Mouse (Mus musculus) liver, embryonic 16.5 days (tissue): ENCODE results near the gene Fgfbp3. TPM values are rescaled to one million over a fixed set of nuclear protein-coding genes. Genes with fewer than 3 reads are reported as not detected.

Experiments used
- ATAC-seq: fragments of 200-750 bp; cut with Nextera tagmentation; 2 replicates; pipeline ENCODE4 v1.8.0; 2017; ENCODE audit warnings: low read depth, mild to moderate bottlenecking, moderate number of reproducible peaks, moderate library complexity
- H3K27ac ChIP-seq: fragments of 300-500 bp; sonication (generic); 2 replicates; pipeline ENCODE4 v1.5.1; 2014; ENCODE audit warnings: mild to moderate bottlenecking, low read length
- H3K27me3 ChIP-seq: fragments of 300-500 bp; sonication (generic); 2 replicates; pipeline ENCODE4 v1.6.1; 2014; ENCODE audit warnings: low read depth, low read length, mixed read lengths; ENCODE audit not compliant: control insufficient read depth, insufficient read depth
- H3K36me3 ChIP-seq: fragments of 300-500 bp; sonication (generic); 2 replicates; pipeline ENCODE4 v1.6.1; 2014; ENCODE audit warnings: mild to moderate bottlenecking; ENCODE audit not compliant: control insufficient read depth, insufficient read depth
- H3K4me1 ChIP-seq: fragments of 300-500 bp; sonication (generic); 2 replicates; pipeline ENCODE4 v1.6.1; 2014; ENCODE audit warnings: low read depth, low read length, mixed read lengths; ENCODE audit not compliant: control insufficient read depth
- H3K4me2 ChIP-seq: fragments of 300-500 bp; sonication (generic); 2 replicates; pipeline ENCODE4 v1.6.1; 2014; ENCODE audit warnings: low read depth, low read length, mixed read lengths
- H3K4me3 ChIP-seq: fragments of 300-500 bp; sonication (generic); 2 replicates; pipeline ENCODE4 v1.5.1; 2014; ENCODE audit warnings: low read depth, mild to moderate bottlenecking, low read length
- H3K9ac ChIP-seq: fragments of 300-500 bp; sonication (generic); 2 replicates; pipeline ENCODE4 v1.6.1; 2014; ENCODE audit warnings: low read depth, low read length
- H3K9me3 ChIP-seq: fragments of 300-500 bp; sonication (generic); replicated peaks from 2 replicates; pipeline ENCODE4 v1.6.1; 2016; ENCODE audit warnings: low read length; ENCODE audit not compliant: control insufficient read depth
- WGBS: fragments of 180-500 bp; shearing (Covaris S2); extraction: QIAGEN DNeasy Blood & Tissue Kit; methylation state at CpG from one replicate; pipeline ENCODE4 v1.1.7; 2014; ENCODE audit not compliant: insufficient replicate concordance; 5-methylcytosine and 5-hydroxymethylcytosine counted together
- polyA plus RNA-seq: library from polyadenylated mRNA; unstranded; fragments of >200 nt; fragmentation: Nextera tagmentation; extraction: Ambion mirVana; gene quantifications from 2 replicates; pipeline ENCODE4 v1.2.1, GENCODE M21; 2015

Gene Fgfbp3
- polyA plus RNA-seq, 1 experiment from 2014 or later: 0.65 TPM

DNA sequence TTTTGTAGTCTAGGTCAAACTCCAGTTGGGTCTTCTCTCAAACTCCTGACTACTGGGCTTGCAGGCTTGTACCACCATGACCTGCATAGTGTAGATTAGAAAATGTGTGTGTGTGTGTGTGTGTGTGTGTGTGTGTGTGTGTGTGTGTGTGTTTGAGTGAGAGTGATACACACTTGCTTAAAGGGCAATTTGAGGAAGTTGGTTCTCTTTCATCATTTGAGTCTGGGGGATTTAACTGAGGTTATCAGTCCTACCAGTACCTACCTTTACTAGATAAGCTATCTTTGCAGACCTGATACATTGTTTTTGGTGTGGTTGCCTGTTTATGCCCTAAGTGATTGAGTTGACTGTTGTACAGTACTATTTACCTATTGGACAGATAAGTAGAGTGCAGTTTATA, 12.7 kb upstream of the Fgfbp3 start:
- Histone ChIP-seq H3K4me3 (no peak overlapping the region), H3K36me3 (no peaks in the 10 kb centered on the region), H3K9me3 (no peaks in the 10 kb centered on the region), H3K27me3 (no peaks in the 10 kb centered on the region), H3K4me1 (peaks cover 31% of the 10 kb centered on the region), H3K27ac (peak overlapping the region; percentile 29; the same call in 1 of the 2 replicates), H3K9ac (no peak overlapping the region), H3K4me2 (no peak overlapping the region)
- peak; percentile 39; the same call in 1 of the 2 replicates for ATAC-seq

DNA sequence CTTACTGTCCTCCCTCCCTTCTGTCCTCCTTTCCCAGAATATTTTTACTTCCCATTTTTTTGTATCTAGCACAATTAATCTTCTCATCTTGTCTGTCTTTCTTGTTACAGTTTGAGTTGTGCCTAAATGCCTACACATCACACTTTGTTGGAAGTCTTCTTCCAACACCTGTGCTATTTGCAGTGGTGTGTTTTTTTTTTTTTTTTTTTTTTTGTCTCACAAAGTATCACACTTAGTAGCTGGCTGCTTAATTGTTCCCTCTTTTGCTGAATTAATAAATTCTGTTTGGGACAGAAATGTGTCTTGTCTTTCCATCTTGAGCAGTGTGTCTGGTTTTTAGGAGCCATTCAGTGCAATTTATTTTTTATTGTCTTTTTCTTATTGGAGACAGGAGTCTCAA, 10.4 kb upstream of the Fgfbp3 start:
- no peak overlapping the region for H3K27ac ChIP-seq
- no peak overlapping the region for H3K4me2 ChIP-seq
- ATAC-seq: no peak
- H3K9me3 ChIP-seq: no peaks in the 10 kb centered on the region
- H3K9ac ChIP-seq: no peak overlapping the region
- peaks cover 37% of the 10 kb centered on the region for H3K4me1 ChIP-seq
- H3K27me3 ChIP-seq: no peaks in the 10 kb centered on the region
- no peaks in the 10 kb centered on the region for H3K36me3 ChIP-seq
- H3K4me3 ChIP-seq: no peak overlapping the region

DNA sequence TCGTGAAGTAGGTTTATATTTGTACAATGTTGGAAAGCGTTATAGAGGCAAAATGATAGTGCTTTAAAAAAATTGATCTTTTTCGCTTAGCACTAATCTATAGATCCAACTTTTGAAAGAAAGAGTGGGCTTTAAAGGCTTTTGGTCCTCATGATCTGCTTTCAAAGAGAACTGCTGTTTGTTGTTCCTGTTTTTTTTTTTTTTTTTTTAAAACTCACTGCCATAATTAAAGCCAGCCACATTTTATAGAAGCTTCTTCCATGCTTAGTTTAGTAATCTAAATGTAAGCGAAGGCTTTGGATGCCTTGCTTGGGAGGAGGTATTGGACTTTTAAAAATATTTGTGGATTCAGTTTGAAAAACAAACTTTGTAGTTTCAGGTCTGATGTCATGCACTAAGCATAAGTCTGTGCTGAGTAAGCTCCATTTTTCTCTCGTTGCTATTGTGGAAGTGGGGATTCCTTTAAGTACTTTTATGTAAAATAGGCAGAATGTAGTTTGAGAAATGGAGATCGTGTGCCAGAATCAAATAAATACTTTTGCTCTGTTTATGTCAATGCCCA, 8.5 kb upstream of the Fgfbp3 start:
- no peaks in the 10 kb centered on the region for H3K9me3 ChIP-seq
- peak overlapping the region; percentile 99 for H3K4me3 ChIP-seq
- WGBS: 53% methylated on average over 6 of the region's 6 CpGs
- no peaks in the 10 kb centered on the region for H3K27me3 ChIP-seq
- peak overlapping the region; percentile 91 for H3K4me2 ChIP-seq
- peak overlapping the region; percentile 50; the same call in 1 of the 2 replicates for H3K27ac ChIP-seq
- H3K36me3 ChIP-seq: no peaks in the 10 kb centered on the region
- H3K9ac ChIP-seq: peak overlapping the region; percentile 17
- H3K4me1 ChIP-seq: peaks cover 35% of the 10 kb centered on the region
- ATAC-seq: no peak

DNA sequence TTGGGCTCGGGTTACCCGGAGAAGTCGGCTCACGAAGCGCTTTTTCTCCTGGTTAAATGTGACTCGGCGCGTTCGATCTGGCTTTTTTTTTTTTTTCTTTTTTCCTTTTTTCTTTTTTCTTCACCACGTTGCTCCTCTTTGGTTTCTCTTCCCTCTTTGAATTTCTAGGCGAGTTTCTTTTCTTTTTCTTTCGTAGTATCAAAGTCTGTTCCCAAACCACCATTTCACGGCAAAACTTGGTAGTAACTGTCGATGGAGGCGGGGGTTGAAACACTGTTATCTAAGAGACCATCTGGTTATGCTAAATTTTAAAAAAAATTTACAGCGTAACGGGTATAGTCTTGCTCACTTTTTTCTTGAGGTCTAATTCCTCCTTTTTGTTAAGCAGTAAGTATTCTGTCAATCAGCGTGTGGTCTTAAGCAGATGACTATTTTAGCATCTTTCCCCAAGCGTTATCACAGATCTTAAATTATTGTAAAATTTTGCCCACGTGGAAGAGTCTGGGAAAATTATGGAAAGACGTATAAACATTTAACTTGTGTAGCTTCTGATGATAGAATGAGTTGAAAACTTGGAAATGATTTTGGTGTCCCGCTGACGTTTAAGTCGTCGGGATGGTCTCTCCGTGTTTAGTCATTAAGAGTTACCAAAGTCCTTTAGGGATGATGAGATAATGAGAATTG, 7.3 kb upstream of the Fgfbp3 start:
- peak overlapping the region; percentile 99 for H3K4me3 ChIP-seq
- H3K4me1 ChIP-seq: peaks cover 30% of the 10 kb centered on the region
- peak overlapping the region; percentile 91 for H3K4me2 ChIP-seq
- WGBS: under 1% methylated on average over 26 of the region's 26 CpGs
- H3K9me3 ChIP-seq: no peaks in the 10 kb centered on the region
- H3K27me3 ChIP-seq: no peaks in the 10 kb centered on the region
- ATAC-seq: no peak
- peak overlapping the region; percentile 98 for H3K9ac ChIP-seq
- H3K36me3 ChIP-seq: no peaks in the 10 kb centered on the region
- peak overlapping the region; percentile 99 for H3K27ac ChIP-seq

DNA sequence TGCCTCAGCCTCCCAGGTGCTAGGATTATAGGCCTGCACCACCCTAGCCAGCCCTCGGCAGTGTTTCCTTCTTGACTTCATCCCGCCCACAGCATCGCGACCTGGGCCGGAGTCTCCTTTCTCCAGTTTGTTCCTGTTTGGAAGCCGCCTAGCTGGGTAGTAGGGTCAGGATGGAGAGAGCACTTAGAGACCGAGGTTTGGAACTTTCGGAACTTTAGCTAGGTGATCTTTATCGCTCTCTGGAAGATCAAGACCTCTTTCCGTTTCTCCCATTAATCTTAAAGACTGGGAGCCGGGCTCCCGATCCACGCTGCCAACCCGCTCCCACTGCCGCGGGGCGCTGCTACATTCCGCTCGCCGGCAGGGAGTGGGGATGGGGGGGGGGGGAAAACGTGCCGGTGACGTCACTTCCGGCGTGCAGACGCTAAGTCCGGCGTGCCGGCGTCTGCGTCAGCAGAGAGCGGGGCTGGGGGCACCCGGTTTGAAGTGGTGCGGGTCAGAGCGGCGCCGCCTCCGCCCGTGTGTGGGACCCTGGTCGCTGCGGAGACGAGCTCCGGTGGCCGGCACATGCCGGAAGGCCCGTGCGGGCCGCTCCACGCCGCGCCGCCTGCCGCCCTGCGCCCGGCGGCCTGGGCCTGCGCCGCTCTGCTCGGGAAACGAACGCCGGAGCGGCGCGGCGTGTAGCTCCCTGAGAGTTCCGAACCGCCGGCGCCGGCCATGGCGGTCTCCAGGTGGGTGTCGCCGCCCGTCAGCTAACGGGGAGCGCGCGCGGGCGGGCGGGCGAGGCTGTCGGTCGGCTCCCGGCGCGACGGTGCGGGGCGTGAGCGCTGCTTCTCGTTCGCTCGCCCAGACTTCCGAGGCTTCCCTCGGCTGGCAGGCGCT, 6.5 kb upstream of the Fgfbp3 start, which contains the start of gene Btaf1:
TSS of gene Btaf1 (plus strand) at position 409 of the 882 bp plus-strand sequence.
- peak within 1 kb of the TSS; percentile 91 for H3K4me2 ChIP-seq
- H3K4me1 ChIP-seq: peaks cover 26% of the 10 kb centered on the region
- no peaks in the 10 kb centered on the region for H3K36me3 ChIP-seq
- peak within 1 kb of the TSS; percentile 99 for H3K27ac ChIP-seq
- peak within 1 kb of the TSS; percentile 99 for H3K4me3 ChIP-seq
- H3K9ac ChIP-seq: peak within 1 kb of the TSS; percentile 98
- peak; percentile 92 for ATAC-seq
- H3K27me3 ChIP-seq: no peaks in the 10 kb centered on the region
- no peaks in the 10 kb centered on the region for H3K9me3 ChIP-seq
- under 1% methylated on average over 95 of the region's 98 CpGs for WGBS

DNA sequence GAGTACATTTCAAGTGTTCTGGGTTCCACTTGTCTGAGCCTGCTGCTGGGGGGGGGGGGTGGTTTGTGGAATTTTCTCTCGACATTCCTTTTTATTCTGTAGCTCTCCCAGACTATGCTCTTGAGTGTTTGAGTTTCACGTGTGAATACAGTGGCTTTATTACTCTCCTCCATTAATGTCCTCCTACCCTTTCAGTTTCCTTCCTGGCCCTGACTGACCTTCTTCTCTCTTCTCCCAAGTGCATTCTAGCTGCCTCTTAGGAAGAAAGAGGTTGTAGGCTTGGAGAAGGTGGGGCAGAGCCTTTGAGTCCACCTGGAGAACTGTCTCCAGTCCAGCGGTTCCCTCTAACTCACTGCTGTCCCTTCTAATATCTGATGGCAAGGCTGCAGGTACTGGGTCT, 3.5 kb upstream of the Fgfbp3 start:
- no peaks in the 10 kb centered on the region for H3K9me3 ChIP-seq
- peaks cover 17% of the 10 kb centered on the region for H3K4me1 ChIP-seq
- no peaks in the 10 kb centered on the region for H3K36me3 ChIP-seq
- H3K27me3 ChIP-seq: peaks cover 9% of the 10 kb centered on the region
- H3K4me3 ChIP-seq: no peak overlapping the region
- WGBS: 55% methylated on average over 3 of the region's 3 CpGs
- no peak overlapping the region for H3K9ac ChIP-seq
- H3K27ac ChIP-seq: no peak overlapping the region
- no peak for ATAC-seq
- H3K4me2 ChIP-seq: no peak overlapping the region

DNA sequence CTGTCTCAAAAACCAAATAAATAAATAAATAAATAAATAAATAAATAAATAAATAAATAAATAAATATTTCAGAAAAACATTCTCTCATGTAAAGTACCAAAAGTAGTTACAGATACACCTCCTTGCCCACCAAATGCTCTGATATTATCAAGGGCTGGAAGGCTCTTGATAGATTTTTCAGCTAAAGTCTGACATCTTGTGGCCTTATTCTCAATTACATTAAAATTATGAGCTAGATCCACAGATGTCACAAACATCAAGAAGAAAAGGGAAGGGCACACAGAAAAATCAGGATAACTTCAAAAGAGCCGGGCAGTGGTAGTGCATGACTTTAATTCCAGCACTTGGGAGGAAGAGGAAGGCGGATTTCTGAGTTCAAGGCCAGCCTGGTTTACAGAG, 2.6 kb upstream of the Fgfbp3 start:
- Histone ChIP-seq H3K9ac (no peak overlapping the region), H3K4me2 (no peak overlapping the region), H3K27ac (no peak overlapping the region), H3K4me3 (no peak overlapping the region), H3K36me3 (no peaks in the 10 kb centered on the region), H3K9me3 (no peaks in the 10 kb centered on the region), H3K27me3 (peaks cover 9% of the 10 kb centered on the region), H3K4me1 (peaks cover 18% of the 10 kb centered on the region)
- no peak for ATAC-seq
- 20% methylated on average over 2 of the region's 2 CpGs for WGBS

DNA sequence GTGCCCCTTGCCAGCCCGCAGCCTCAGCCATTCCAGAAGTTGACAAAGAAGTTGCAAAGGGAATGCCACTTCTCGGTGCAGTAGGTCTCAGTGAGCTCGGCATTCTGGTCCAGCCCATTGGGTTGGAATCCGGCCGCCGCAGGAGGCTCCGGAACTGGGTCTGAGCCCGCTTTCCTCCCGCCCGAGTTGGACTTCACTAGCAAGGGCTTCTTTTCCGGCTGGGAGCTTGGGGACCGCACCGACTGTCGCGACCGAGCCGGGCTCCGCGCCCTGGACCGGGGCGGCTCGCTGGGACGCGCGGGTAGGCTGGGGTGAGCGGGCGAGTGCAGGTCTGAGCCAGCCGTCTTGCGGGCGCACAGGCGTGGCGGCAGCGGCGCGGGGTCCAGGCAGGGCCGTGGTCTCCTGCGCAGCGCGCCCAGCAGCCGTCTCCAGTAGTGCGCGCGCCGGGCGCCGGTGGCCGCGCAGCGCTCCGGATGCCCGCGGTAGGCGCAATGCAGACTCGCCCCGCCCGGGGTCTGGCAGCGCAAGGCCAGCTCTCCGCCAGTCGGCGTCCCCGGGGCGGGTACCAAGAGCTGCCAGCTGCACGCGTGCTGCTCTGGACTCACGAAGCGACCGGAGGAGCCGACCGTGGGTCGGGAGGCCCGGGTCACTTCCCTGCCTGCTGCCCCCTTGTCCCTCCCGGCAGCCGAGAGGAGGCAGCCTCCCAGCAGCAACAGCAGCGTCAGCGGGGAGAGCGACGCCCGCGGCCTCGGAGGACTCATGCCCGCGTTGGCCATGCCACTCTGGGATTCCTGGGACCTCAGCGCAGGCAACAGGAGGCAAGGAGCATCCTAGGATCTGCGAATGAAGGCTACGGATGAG, 744 bp downstream of the Fgfbp3 start:
- Histone ChIP-seq H3K4me3 (peak overlapping the region; percentile 77), H3K4me1 (peaks cover 13% of the 10 kb centered on the region), H3K27ac (peak overlapping the region; percentile 29; the same call in 1 of the 2 replicates), H3K9ac (peak overlapping the region; percentile 74), H3K36me3 (no peaks in the 10 kb centered on the region), H3K4me2 (peak overlapping the region; percentile 94), H3K27me3 (peaks cover 9% of the 10 kb centered on the region), H3K9me3 (no peaks in the 10 kb centered on the region)
- WGBS: under 1% methylated on average over 84 of the region's 85 CpGs
- peak; percentile 79 for ATAC-seq
